Mouse (Mus musculus) liver, postnatal 0 days (tissue): ENCODE data around the gene Apobec4.

ENCODE experiments used
- CTCF ChIP-seq: sonication (generic); IDR thresholded peaks from 2 replicates; pipeline ENCODE4 v1.5.1; 2016; ENCODE audit warnings: antibody characterized with exemption, low read depth
- EP300 ChIP-seq: IDR thresholded peaks from 2 replicates; pipeline ENCODE4 v1.6.1; 2016; ENCODE audit warnings: antibody characterized with exemption, low read depth, mild to moderate bottlenecking

DNA sequence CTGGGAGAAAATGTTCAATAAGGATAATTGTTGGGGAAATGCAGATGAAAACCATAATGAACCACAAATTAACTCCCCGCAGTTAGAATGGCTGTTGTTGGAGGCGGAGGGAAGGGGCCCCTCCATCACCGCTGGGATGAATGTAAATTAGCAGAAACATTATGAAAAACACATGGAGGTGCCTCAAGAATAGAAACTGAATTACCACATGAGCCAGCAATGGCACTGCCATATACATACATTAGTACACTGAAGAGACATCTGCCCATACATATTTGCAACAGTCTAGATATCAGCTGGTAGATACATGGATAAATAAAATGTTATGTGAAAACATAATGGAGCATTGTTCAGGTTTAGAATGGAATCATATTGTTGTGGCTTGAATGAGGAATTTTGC is 35.9 kb upstream of the Apobec4 start:
- TF ChIP-seq CTCF (no peak), EP300 (no peak)
